ENCODE assay signal across 8 mouse cellular contexts in genomic region chr2:44556861-44557592, GRCm38 (mm10).
DNase-seq lines count a peak whose midpoint lies in the region; ATAC-seq lines count a peak whose summit lies in the region.

No protein-coding gene starts in this region.

- peak overlapping the region; percentile 52 for H3K4me3 ChIP-seq in forebrain, embryonic 16.5 days (replicated peaks; ENCODE audit: low read length)
- H3K4me3 ChIP-seq in hindbrain, embryonic 10.5 days: peak overlapping the region; percentile 60
- peak overlapping the region; percentile 42 for H3K4me3 ChIP-seq in stomach, embryonic 15.5 days (replicated peaks)

- no peaks in the 10 kb centered on the region for H3K27me3 ChIP-seq in forebrain, embryonic 16.5 days (replicated peaks; ENCODE audit: control insufficient read depth, insufficient read depth, low read length)
- H3K27me3 ChIP-seq in hindbrain, embryonic 10.5 days (ENCODE audit: insufficient read depth, poor library complexity, severe bottlenecking): peaks cover 29% of the 10 kb centered on the region
- H3K27me3 ChIP-seq in stomach, embryonic 15.5 days (replicated peaks): no peaks in the 10 kb centered on the region

- no peak for DNase-seq in cerebellum, adult 9-11 months
- peak; percentile 45 to 62 for DNase-seq in adrenal gland, postnatal 36 days
- DNase-seq in hindbrain, embryonic 10.5 days (ENCODE audit: low spot score): peak; percentile 68
- DNase-seq in layer of hippocampus, postnatal 25 days (ENCODE audit: extremely low spot score in 1 of 2, low spot score in 1 of 2): peak; percentile 35 to 47

- peak overlapping the region; percentile 35 for H3K27ac ChIP-seq in forebrain, embryonic 16.5 days (ENCODE audit: low read length)
- peak overlapping the region; percentile 84 for H3K27ac ChIP-seq in hindbrain, embryonic 10.5 days
- peak overlapping the region; percentile 87 for H3K27ac ChIP-seq in stomach, embryonic 15.5 days

- WGBS in forebrain, embryonic 16.5 days: under 1% methylated on average over 42 of the region's 42 CpGs
- WGBS in hindbrain, embryonic 10.5 days: 2% methylated on average over 42 of the region's 42 CpGs
- WGBS in stomach, embryonic 15.5 days: 3% methylated on average over 42 of the region's 42 CpGs

- H3K36me3 ChIP-seq in forebrain, embryonic 16.5 days (ENCODE audit: control insufficient read depth, insufficient read depth): no peaks in the 10 kb centered on the region
- no peaks in the 10 kb centered on the region for H3K36me3 ChIP-seq in hindbrain, embryonic 10.5 days
- no peaks in the 10 kb centered on the region for H3K36me3 ChIP-seq in stomach, embryonic 15.5 days

- peak overlapping the region; percentile 98 for H3K4me2 ChIP-seq in forebrain, embryonic 16.5 days (ENCODE audit: low read length)
- peak overlapping the region; percentile 87 for H3K4me2 ChIP-seq in stomach, embryonic 15.5 days

- H3K9ac ChIP-seq in forebrain, embryonic 16.5 days (replicated peaks; ENCODE audit: low read depth, low read length): peak overlapping the region; percentile 78
- H3K9ac ChIP-seq in stomach, embryonic 15.5 days: peak overlapping the region; percentile 32; the same call in 1 of the 2 replicates

- ATAC-seq in cerebellum, adult (ENCODE audit: insufficient number of reproducible peaks, low FRiP score, low TSS enrichment): 0 out of 2 replicates have a peak, but pooled peaks have one; percentile 41
- ATAC-seq in forebrain, embryonic 16.5 days: peak; percentile 82
- peak; percentile 64 for ATAC-seq in megakaryocyte progenitor cell, adult 5-6 weeks (replicated peaks; ENCODE audit: poor library complexity)
- ATAC-seq in stomach, embryonic 15.5 days (ENCODE audit: insufficient read depth, low FRiP score, low read depth): peak; percentile 32; the same call in 1 of the 2 replicates

- H3K9me3 ChIP-seq in forebrain, embryonic 16.5 days (ENCODE audit: control insufficient read depth, low read length): no peaks in the 10 kb centered on the region
- no peaks in the 10 kb centered on the region for H3K9me3 ChIP-seq in hindbrain, embryonic 10.5 days
- no peaks in the 10 kb centered on the region for H3K9me3 ChIP-seq in stomach, embryonic 15.5 days

- H3K4me1 ChIP-seq in forebrain, embryonic 16.5 days (replicated peaks; ENCODE audit: control insufficient read depth, insufficient read depth, low read length): peaks cover 16% of the 10 kb centered on the region
- peaks cover 22% of the 10 kb centered on the region for H3K4me1 ChIP-seq in hindbrain, embryonic 10.5 days (replicated peaks)
- peaks cover 5% of the 10 kb centered on the region; the same call in 1 of the 2 replicates for H3K4me1 ChIP-seq in stomach, embryonic 15.5 days

Comparison
In these comparisons a context has a peak if more than half of its experiments do, and no peak if none do; other contexts are left out.
1. ATAC-seq: peak in every context shown above with its lines; median percentile 82 in forebrain, embryonic 16.5 days; 64 in megakaryocyte progenitor cell, adult 5-6 weeks; 41 in cerebellum, adult; 32 in stomach, embryonic 15.5 days.
2. H3K27ac ChIP-seq: peak in every context shown above with its lines; median percentile 87 in stomach, embryonic 15.5 days; 84 in hindbrain, embryonic 10.5 days; 35 in forebrain, embryonic 16.5 days.